In the genomic region with DNA sequence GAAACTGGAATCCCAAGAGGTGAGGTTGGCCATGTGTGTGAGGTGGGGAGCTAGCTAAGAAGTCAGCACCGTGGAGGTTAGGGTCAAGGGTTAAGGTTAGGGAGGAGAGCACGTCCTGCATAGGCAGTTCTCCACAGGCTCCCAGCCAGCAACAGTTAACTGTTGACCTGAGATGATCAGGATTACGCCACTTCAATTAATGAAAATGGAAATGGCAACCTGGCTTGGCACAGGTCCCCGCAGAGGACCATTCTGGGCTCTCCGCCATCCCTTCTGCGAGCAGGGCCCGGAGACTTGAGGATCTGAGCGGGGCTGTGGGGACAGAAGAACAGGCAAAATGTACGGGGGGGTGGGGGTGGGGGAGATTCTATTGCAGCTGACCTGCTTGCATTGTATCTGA, we compare ENCODE assay signal across 12 mouse cellular contexts. TPM values are rescaled to one million over a fixed set of nuclear protein-coding genes. Genes with fewer than 3 reads are reported as not detected.
A peak's percentile ranks its signal among the peaks of the same experiment; 100 is the strongest.
DNase-seq lines count a peak whose midpoint lies in the region; ATAC-seq and TF ChIP-seq lines count a peak whose summit lies in the region.
"Had no signal": no experiment of that assay in that cellular context is flagged by ENCODE, and none has a peak within 500 bp of the region (broad histone marks: within the 10 kb centered on the region; RNA-seq: fewer than 3 reads in every experiment).

No protein-coding gene starts in this region.

- peak overlapping the region; percentile 91 for H3K27ac ChIP-seq in neural tube, embryonic 15.5 days (replicated peaks)
- no peak overlapping the region for H3K27ac ChIP-seq in gastrocnemius, adult 2 months
- H3K27ac ChIP-seq: stomach, embryonic 15.5 days had no signal

- H3K9ac ChIP-seq in neural tube, embryonic 15.5 days (replicated peaks), result no peak overlapping the region
- H3K9ac ChIP-seq: stomach, embryonic 15.5 days had no signal

- H3K27me3 ChIP-seq in neural tube, embryonic 15.5 days (replicated peaks), result 0 out of 2 replicates have a peak, but pooled peaks cover 8% of the 10 kb centered on the region

- 27% methylated on average over 9 of the region's 9 CpGs for WGBS in neural tube, embryonic 15.5 days

- H3K36me3 ChIP-seq in neural tube, embryonic 15.5 days, result no peaks in the 10 kb centered on the region
- H3K36me3 ChIP-seq: stomach, embryonic 15.5 days had no signal

- H3K4me3 ChIP-seq in neural tube, embryonic 15.5 days (replicated peaks), result no peak overlapping the region
- no peak overlapping the region for H3K4me3 ChIP-seq in gastrocnemius, adult 2 months

- no peak for TF ChIP-seq CTCF in gastrocnemius, adult 2 months (IDR thresholded peaks at IDR 0.05)

- peaks cover 36% of the 10 kb centered on the region for H3K4me1 ChIP-seq in neural tube, embryonic 15.5 days

- intact Hi-C loops in gastrocnemius, adult 2 months (cut with DNase I), result no loop called here

- peak; percentile 30 to 56 for DNase-seq in cerebellum, postnatal 25 days
- DNase-seq in cerebellum, adult 8-10 months, result no peak
- DNase-seq in kidney, adult 9 months, result peak; percentile 57
- no peak for DNase-seq in kidney, postnatal 14 days
- DNase-seq in right cerebral cortex, postnatal 4 days, result peak; percentile 22
- DNase-seq in right cerebral cortex, postnatal 36 days (ENCODE audit: low spot score in 2 of 2), result no peak
- no peak for DNase-seq in gastrocnemius, adult 2 months
- DNase-seq: adrenal gland, postnatal 14 days; lung, adult 2 months; thymus, postnatal 25 days had no signal

- no peaks in the 10 kb centered on the region for H3K9me3 ChIP-seq in neural tube, embryonic 15.5 days (replicated peaks)
- H3K9me3 ChIP-seq: stomach, embryonic 15.5 days had no signal

- peak; percentile 13; the same call in 1 of the 2 replicates for ATAC-seq in neural tube, embryonic 15.5 days (ENCODE audit: low FRiP score)

- peak overlapping the region; percentile 74 for H3K4me2 ChIP-seq in neural tube, embryonic 15.5 days

RNA-seq across cellular contexts. Expression of gene Smug1, which starts 19.1 kb away (rescaled TPM):
- 25.8 and 30.9 TPM in 2 replicates for polyA plus RNA-seq in neural tube, embryonic 15.5 days (2015; fragmentation: Nextera tagmentation; extraction: Ambion mirVana)
- 10 to 100 TPM; 10.8 to 12.7 TPM for total RNA-seq in gastrocnemius, adult 2 months (2021)

Comparison
In these comparisons a context has a peak if more than half of its experiments do, and no peak if none do; other contexts are left out.
1. DNase-seq: peak in cerebellum, postnatal 25 days (2 of 2), kidney, adult 9 months (single experiment) and right cerebral cortex, postnatal 4 days (single experiment); none in cerebellum, adult 8-10 months (single experiment), kidney, postnatal 14 days (single experiment), right cerebral cortex, postnatal 36 days (0 of 2) and gastrocnemius, adult 2 months (single experiment).